Mouse (Mus musculus) induced T-regulatory cell, adult 2 months (primary cell): ENCODE data around the gene Pxmp4.

Source experiments
- DNase-seq: peaks from one replicate; pipeline ENCODE4 v3.0.0-alpha.2; 2012; ENCODE audit warnings: low read depth

Gene Pxmp4

GRCm38 (mm10) chr2:154613118-154614115 is 9.9 kb upstream of the Pxmp4 start, which contains the start of the genes Zfp341 and 4930519P11Rik:
Gene Zfp341 (plus strand): TSS chr2:154613297.
Gene 4930519P11Rik (minus strand): TSS chr2:154613437.
- peak; percentile 93 for DNase-seq

GRCm38 (mm10) chr2:154609050-154609767 is 5.7 kb upstream of the Pxmp4 start:
- DNase-seq, result peak; percentile 34

GRCm38 (mm10) chr2:154606965-154607364 is 3.5 kb upstream of the Pxmp4 start:
- no peak for DNase-seq

GRCm38 (mm10) chr2:154604156-154604555 is 648 bp upstream of the Pxmp4 start:
- DNase-seq, result no peak

- DNase-seq, result no peak
Observed at GRCm38 (mm10) chr2:154603007-154603637, 386 bp downstream of the Pxmp4 start.

- DNase-seq, result no peak
Observed at GRCm38 (mm10) chr2:154601324-154601723, 2.2 kb downstream of the Pxmp4 start.

- DNase-seq, result no peak
Observed at GRCm38 (mm10) chr2:154600586-154600985, 2.9 kb downstream of the Pxmp4 start.

- DNase-seq, result no peak
Observed at GRCm38 (mm10) chr2:154597399-154597798, 6.1 kb downstream of the Pxmp4 start.

GRCm38 (mm10) chr2:154595775-154596174 is 7.7 kb downstream of the Pxmp4 start:
- no peak for DNase-seq

GRCm38 (mm10) chr2:154593025-154593424 is 10.5 kb downstream of the Pxmp4 start:
- DNase-seq, result peak; percentile 74

GRCm38 (mm10) chr2:154591239-154591638 is 12.3 kb downstream of the Pxmp4 start:
- DNase-seq, result no peak

- DNase-seq, result no peak
Observed at GRCm38 (mm10) chr2:154589051-154589450, 14.5 kb downstream of the Pxmp4 start.

GRCm38 (mm10) chr2:154586405-154586804 is 17.1 kb downstream of the Pxmp4 start:
- DNase-seq, result peak; percentile 57

GRCm38 (mm10) chr2:154584931-154585601 is 18.4 kb downstream of the Pxmp4 start:
- DNase-seq, result no peak

- no peak for DNase-seq
Observed at GRCm38 (mm10) chr2:154583906-154584872, 19.3 kb downstream of the Pxmp4 start.

- peak; percentile 32 for DNase-seq
Observed at GRCm38 (mm10) chr2:154581421-154581820, 22.1 kb downstream of the Pxmp4 start.

GRCm38 (mm10) chr2:154580586-154580985 is 22.9 kb downstream of the Pxmp4 start:
- DNase-seq, result no peak

GRCm38 (mm10) chr2:154577744-154578067 is 25.8 kb downstream of the Pxmp4 start:
- DNase-seq, result no peak

GRCm38 (mm10) chr2:154576876-154577743 is 26.4 kb downstream of the Pxmp4 start:
- DNase-seq, result no peak

- DNase-seq, result no peak
Observed at GRCm38 (mm10) chr2:154574271-154574670, 29.2 kb downstream of the Pxmp4 start.
